Mouse (Mus musculus) ES-E14 (cell line): Measurements from ENCODE around the gene Gm525.

Source experiments
- CHD2 ChIP-seq: IDR thresholded peaks from 2 replicates; pipeline ENCODE4 v1.6.1; 2014; ENCODE audit warnings: mild to moderate bottlenecking, low read depth, low read length, inconsistent platforms
- HCFC1 ChIP-seq: IDR thresholded peaks from 2 replicates; pipeline ENCODE4 v1.6.1; 2012; ENCODE audit warnings: low read length, inconsistent platforms, borderline replicate concordance; ENCODE audit not compliant: insufficient read depth
- MAFK ChIP-seq: IDR thresholded peaks from 2 replicates; pipeline ENCODE4 v1.6.1; 2014; ENCODE audit warnings: mild to moderate bottlenecking, low read depth, low read length, inconsistent platforms; ENCODE audit not compliant: insufficient read depth
- ZC3H11A ChIP-seq: IDR thresholded peaks from 2 replicates; pipeline ENCODE4 v1.6.1; 2012; ENCODE audit warnings: low read depth, mild to moderate bottlenecking, inconsistent platforms, low read length, borderline replicate concordance
- ZNF384 ChIP-seq: IDR thresholded peaks from 2 replicates; pipeline ENCODE4 v1.6.1; 2012; ENCODE audit warnings: low read depth, low read length, inconsistent platforms

DNA sequence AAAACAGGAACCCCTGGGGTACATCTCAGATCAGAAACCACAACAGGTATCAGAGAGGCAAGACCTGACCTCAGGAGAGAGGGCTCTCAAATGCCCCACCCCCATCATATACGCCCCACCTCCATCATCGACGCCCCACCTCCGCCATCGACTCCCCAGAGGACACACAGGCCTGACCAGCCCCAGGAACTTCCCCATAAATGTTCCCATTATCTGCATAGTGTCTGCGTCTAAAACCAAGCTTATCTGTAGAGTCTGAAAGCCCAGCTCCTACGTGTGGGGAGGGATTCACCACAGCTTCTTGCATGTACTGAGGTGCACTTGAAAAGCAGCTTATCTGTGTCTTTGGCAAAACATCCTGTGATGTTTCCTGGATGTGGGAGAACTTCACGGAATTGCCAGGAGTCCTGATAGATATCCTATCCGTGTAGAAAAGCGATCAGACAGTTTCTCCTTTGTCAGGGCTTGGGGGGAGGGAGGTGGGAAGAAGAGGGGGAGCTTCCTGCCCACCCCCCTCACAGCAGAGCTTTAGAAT is 44.7 kb upstream of the Gm525 start:
- no peak for TF ChIP-seq MAFK
- no peak for TF ChIP-seq ZNF384
- no peak for TF ChIP-seq HCFC1
- TF ChIP-seq ZC3H11A: no peak
- TF ChIP-seq CHD2: no peak
